Mouse (Mus musculus): Measurements from ENCODE around the gene Slc9b2.

The Slc9b2 gene

GRCm38 (mm10) chr3:135312916-135313491, 5.5 kb downstream of the Slc9b2 start:
- DNase-seq (ENCODE audit: low read depth, low spot score), result no peak

DNA sequence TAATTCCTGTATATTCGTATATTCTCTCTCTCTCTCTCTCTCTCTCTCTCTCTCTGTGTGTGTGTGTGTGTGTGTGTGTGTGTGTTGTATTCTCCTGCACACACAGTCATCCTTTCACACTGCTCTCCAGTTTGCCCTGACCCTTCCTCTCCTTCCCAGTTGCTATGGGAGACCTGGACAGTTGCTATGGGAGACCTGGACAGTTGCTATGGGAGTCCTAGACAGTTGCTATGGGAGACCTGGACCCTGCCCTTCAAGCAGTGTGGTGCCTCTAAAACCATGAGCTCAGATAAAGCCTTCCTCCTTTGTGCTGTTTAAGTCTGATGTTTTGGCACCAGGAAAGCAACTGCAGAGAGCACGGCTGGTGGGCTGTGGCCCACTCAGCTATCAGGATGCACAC, 6.2 kb downstream of the Slc9b2 start:
- no peak for DNase-seq (ENCODE audit: low read depth, low spot score)

- no peak for DNase-seq (ENCODE audit: low read depth, low spot score)
Measured at GRCm38 (mm10) chr3:135314811-135315210, 7.3 kb downstream of the Slc9b2 start.

DNA sequence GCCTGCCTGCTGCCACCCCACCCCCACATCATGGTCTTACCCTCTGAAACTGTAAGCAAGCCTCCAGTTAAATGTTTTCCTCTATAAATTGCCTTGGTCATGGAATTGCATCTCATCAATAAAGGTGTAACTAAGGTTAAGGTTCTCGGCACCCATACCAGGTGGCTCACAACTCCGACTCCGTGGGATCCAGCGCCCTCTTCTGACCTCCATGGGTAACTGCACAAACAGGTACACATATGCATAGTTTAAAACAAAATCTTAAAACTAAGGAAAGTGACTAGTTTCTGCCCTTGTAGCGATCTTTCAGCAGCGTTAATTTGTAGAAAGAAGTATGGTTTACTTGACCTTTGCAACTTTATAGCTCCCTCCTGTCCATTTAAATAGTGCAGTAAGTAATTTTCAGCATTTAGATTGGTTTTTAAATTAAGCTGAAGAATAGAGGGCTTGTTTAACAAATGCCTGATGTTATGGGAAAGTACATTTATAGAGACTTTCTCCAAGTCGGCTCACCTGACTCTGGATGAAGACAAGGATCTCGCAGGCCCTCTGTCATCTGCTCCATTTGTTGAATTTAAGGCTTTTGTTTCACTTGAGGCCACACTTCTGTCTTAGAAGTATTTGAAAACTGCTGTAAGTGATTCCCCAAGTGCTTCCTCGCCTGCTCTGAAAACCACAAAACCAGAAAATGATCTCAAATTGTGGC, 8.4 kb downstream of the Slc9b2 start:
- no peak for DNase-seq (ENCODE audit: low read depth, low spot score)

DNA sequence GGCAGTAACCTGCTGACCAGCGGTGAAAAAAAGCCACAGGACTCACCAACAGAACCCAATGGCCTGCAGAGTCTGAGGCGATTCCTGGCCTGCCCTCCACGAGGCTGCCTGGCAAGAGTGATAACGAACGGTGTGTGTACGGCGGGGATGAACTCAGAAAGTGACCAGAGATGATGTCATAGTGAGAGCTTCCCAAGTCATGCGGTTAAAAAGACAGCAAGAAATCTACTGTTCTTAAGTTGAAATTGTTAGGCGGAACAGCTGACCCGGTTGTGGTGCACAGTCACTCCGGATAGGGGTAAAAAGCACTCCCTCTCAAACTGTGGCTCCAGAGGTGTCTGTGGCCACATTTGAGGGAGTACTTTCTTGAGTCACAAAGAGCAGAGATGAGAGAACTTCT, 10.8 kb downstream of the Slc9b2 start:
- DNase-seq (ENCODE audit: low read depth, low spot score), result no peak

DNA sequence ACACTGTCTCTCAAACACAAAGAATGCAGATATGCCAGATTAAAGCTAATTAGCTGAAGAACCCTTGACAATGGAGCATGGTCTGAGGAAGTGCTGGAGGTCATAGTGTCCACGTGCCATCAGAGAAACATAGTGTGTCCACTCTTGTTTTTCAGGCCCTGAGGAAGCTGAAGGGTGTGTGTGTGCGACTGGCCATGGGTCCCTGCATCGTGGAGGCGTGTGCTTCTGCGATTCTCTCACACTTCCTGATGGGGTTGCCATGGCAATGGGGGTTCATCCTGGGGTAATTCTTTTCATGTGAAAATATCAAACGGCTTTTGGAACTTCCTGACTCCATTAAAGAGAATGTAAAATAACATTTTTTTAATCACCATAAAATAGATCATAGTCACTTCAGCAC, 16.9 kb downstream of the Slc9b2 start:
- DNase-seq (ENCODE audit: low read depth, low spot score), result no peak

DNA sequence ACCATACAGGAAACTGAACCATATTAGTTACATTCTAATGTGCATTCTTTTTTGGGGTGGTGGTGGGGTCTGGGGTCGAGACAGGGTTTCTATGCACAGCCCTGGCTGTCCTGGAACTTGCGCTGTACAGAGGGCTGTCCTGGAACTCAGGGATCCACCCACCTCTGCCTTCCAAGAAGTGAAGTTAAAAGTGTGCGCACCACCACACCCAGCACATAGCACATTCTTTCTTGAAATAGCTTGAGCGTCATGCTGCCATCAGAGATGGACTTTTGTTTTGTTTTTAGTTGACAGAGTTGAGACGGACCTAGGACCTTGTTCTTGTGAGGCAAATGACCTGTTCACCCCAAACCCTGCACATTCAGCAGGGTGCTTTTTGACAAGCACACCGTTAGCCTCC, 19.7 kb downstream of the Slc9b2 start:
- DNase-seq (ENCODE audit: low read depth, low spot score), result no peak

- no peak for DNase-seq (ENCODE audit: low read depth, low spot score)
Measured at GRCm38 (mm10) chr3:135327601-135328000, 20.1 kb downstream of the Slc9b2 start.

DNA sequence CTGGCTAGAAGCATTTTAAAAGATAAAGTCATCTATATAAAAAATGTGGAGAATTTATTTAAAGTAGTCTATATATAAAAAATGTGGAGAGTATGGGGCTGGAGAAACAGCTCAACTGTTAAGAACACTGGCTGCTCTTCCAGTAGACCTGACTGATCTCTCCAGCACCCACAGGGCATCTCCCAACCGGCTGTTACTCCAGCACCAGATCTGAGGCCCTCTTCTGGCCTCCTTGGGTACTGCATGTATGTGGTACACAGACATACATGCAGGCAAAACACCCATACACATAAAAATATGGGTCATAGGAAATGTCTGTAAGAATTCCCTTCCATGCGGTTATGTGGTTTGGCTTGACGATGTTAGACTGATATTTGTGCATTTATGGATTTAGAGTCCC, 21.1 kb downstream of the Slc9b2 start:
- no peak for DNase-seq (ENCODE audit: low read depth, low spot score)

DNA sequence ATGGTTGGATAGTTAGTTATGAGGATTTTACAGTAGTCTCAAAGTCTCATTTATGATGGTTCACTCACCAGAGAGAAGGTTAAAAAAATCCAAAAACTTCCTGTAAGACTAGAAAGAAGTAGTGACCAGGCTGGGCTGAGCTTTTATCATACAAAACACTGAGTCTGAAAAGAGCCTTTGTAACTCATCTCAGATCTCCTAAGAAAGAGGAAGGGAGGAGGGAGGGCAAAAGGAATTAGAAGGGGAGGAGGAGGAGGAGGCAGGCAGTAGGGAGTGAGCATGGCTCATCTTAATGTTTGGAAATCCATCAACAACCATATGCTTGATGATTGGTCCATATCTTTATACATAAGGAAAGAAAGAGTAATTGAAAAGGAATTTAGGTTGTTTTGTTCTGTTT, 25.2 kb downstream of the Slc9b2 start:
- no peak for DNase-seq (ENCODE audit: low read depth, low spot score)

DNA sequence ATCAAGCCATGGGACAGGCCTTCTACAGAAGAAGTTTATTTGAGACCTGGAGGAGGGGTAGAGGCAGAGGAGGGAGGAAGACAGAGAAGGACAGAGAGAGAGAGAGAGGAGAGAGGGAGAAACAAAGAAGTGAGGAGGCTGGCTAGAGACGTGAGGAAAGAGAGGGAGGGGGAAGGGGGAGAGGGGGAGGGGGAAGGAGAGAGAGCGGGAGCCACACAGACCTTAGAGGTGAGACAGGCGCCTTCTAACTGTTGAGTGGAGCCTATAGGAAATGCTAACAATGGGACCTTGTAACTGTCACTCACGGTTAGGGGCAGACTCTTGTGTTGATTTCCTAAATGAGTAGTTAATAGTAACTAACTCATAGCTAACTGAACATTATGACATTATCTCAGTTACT, 26.3 kb downstream of the Slc9b2 start:
- no peak for DNase-seq (ENCODE audit: low read depth, low spot score)

- no peak for DNase-seq (ENCODE audit: low read depth, low spot score)
Measured at GRCm38 (mm10) chr3:135347739-135348264, 40.3 kb downstream of the Slc9b2 start, which contains the start of gene Slc9b1. TSS of gene Slc9b1 (plus strand) at chr3:135348029.

GRCm38 (mm10) chr3:135349022-135349421, 41.5 kb downstream of the Slc9b2 start:
- no peak for DNase-seq (ENCODE audit: low read depth, low spot score)

- DNase-seq (ENCODE audit: low read depth, low spot score), result no peak
Measured at GRCm38 (mm10) chr3:135351857-135352256, 44.4 kb downstream of the Slc9b2 start.

- no peak for DNase-seq (ENCODE audit: low read depth, low spot score)
Measured at GRCm38 (mm10) chr3:135357394-135357793, 49.9 kb downstream of the Slc9b2 start.

DNA sequence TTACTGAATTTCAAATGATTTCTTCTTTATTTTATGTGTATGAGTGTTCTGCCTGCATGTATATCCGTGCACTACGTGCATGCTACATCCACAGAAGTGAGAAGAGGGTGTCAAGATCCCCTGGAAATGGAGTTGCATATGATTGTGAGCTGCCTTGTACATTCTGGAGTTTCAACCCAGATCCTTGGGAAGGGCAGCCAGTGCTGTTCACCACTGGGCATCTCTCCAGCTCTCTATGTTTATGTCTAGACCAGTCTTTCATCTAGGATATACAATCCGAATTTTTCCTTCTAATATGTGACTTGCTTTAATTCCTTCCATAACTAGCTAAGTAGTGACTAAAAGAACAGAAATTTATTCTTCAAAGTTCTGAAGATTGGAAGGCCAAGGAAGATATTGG, 68.3 kb downstream of the Slc9b2 start:
- DNase-seq (ENCODE audit: low read depth, low spot score), result no peak

- DNase-seq (ENCODE audit: low read depth, low spot score), result no peak
Measured at GRCm38 (mm10) chr3:135377445-135377844, 69.9 kb downstream of the Slc9b2 start.

DNA sequence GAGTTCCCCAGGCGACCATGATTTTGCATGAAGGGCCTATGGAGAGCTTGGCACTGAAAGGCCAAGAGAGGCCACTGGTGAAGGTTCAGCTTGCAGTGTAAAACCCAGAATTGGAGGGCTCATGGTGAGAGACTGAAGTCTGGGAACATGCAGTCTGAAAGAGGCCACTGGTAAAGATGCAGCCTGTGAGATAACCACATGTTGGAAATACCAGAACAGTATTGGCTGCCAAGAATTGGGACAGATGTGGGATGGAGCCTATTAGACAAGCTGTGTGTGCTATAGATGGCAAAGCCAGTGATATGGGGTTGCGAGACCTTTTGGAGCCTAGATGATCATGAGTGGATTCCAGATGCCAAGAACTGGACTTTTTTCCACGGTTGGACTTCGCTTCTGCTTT, 72.4 kb downstream of the Slc9b2 start:
- DNase-seq (ENCODE audit: low read depth, low spot score), result no peak

GRCm38 (mm10) chr3:135393186-135393585, 85.7 kb downstream of the Slc9b2 start:
- DNase-seq (ENCODE audit: low read depth, low spot score), result no peak
